Mouse (Mus musculus): ENCODE measurements around the gene Ldlrad3.

Ldlrad3 gene

DNA sequence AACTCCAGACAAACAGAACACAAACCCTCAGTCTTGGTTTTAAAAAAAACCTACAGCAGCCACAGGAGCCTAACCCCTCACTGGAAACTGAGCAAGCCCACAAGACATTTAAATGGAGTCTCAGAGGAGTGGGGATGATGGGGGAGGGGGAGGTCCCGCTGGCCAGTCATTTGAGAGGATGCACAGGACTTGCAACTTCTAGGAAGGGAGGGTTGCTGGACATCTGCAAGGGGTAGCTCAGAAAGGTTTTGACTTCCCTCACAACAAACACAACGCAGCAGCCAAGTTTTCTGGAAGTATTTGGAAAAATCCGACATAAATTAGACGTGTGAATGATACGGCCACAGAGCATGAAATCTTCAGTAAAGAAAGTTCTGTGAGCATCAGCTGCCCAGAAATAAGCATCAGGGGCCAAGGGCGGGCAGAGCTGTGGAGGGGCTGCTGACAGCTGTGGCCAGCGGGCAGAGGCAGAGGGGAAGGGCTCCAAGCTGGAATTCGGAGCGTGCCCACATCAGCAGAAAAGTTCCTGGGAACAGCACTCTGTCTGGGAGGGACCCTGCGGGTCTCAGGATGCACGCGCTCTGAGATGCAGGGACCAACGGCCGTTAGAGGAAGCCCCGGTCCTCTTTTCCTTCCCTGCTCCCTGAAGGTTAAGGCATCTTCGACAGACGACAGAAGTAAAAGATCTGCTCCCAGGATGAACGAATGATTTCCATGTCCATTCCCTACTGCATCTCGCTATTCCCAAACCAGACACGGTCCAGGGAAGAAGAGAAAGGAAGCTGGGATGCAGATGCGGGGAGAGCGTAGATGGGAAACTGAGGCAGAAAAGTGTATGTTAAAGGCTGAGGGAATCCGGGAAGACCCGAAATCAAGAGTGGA, 875 bp downstream of the Ldlrad3 start:
- DNase-seq (ENCODE audit: low spot score), result peak; percentile 53

DNA sequence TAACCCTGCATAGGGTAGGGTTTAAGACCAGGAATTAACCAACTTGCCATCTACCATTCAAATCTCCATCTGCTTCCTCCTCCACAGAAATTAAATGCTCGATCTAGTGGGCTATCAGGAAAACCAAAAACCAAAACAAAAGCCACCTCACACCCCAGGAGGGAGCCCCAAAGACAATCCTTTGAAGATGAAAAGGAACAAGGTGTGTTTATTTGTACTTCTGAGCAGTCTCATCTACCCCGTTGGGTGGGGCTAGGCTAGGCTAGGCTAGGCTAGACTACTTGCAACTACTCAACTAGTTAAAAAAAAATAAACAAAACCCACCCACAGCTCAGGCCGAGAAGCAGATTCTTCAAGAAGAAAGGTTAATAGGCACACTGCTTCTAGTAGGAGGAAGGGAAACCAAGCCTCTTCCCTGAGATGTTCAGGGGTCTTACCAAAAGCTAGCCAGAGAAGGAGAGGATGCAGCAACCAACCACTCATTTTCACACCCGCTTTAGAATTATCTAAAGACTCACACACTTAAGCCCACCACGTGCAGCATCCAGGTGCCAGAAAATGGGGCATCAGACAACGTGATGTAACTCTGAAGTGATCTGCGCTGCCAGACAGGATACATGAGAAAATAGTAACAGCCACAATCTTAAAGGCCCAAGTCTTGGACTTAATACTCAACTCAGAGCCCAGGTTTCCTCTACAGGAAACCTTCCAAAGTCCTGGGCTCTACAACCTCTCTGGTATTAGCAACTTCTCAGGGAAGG, 2.3 kb downstream of the Ldlrad3 start:
- DNase-seq (ENCODE audit: low spot score), result no peak

DNA sequence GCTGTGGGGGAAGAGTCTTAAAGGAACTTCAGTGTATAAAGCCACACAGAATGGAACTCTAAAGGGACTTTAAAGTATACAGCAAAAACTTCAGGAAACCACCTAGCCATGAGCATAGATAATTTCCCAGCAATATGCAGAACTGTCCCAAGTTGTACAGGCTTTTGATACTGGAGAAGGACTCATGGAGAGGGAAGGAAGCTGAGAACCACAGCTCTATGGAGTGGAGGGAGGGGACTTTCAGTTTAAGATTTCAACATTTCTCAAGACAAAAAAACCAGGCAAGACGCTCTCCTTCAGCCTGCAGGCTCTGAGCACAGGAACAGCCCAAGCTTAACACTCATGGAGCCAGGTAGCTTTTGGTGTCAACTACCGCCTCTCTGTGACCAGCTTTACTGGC, 4.7 kb downstream of the Ldlrad3 start:
- no peak for DNase-seq (ENCODE audit: low spot score)

DNA sequence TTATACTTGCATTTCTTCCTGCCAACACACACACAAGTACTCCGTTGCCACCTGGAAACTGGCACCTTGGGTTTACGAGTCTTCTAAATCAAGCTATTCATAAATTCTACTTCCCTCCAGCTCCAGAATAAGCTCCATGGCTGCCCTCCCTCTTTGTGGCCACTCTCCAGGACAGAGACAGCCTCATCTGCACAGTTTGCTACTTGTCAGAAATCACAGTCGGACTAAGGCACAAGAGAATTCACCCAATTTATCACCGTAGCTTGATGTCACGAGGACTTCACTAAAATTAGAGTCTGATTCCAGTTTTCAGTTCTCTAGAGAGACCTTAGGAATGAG, 9.8 kb downstream of the Ldlrad3 start:
- no peak for DNase-seq (ENCODE audit: low spot score)

DNA sequence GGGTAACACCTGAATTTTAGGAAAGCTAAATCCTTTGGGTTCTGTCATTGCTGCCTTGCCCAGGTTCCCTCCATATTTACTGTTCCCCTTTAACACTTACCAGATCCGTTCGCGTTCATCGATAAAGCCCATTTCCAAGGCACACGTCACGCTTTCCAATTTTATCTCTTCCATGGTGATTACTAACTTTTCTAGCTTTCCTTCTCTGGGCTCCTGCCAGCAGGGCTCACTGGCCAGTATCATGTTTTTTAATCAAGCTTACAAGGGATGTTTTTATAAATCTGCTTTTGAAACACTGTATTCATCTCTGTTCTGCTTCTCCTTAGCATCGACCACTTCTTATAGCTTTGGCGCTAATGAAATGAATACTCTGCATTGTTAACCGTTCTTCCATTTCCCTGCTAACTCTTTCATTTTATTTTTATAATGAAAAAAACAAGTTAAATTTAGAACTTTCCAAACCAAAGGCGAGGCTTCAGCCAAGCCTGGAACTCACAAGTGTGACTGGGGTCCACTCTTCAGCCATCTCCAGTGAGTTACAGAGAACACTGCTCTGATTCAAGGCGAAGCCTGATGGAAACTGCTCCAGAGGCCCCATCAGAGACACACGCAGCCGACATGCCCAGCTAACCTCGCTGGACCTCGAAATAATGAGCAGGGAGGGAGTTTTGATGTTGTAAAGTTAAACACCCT, 10.3 kb downstream of the Ldlrad3 start:
- no peak for DNase-seq (ENCODE audit: low spot score)

DNA sequence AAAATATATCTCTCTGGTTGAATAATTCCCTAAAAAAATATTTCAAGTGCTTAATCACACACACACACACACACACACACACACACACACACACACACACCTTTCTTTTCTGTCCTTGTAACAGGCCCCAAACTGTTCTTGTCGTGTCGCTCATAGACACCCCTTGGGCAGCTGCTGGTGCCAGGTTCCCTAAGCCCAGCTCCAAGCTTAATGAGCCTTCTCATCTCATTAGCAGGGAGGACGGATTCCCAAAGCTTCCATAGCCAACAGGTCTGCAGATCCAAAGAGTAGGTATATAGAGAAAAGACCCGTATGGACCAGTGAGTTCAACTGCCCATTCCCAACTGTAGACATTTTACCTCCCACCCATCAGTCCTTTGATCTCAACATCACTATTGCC, 13.7 kb downstream of the Ldlrad3 start:
- DNase-seq (ENCODE audit: low spot score), result no peak

DNA sequence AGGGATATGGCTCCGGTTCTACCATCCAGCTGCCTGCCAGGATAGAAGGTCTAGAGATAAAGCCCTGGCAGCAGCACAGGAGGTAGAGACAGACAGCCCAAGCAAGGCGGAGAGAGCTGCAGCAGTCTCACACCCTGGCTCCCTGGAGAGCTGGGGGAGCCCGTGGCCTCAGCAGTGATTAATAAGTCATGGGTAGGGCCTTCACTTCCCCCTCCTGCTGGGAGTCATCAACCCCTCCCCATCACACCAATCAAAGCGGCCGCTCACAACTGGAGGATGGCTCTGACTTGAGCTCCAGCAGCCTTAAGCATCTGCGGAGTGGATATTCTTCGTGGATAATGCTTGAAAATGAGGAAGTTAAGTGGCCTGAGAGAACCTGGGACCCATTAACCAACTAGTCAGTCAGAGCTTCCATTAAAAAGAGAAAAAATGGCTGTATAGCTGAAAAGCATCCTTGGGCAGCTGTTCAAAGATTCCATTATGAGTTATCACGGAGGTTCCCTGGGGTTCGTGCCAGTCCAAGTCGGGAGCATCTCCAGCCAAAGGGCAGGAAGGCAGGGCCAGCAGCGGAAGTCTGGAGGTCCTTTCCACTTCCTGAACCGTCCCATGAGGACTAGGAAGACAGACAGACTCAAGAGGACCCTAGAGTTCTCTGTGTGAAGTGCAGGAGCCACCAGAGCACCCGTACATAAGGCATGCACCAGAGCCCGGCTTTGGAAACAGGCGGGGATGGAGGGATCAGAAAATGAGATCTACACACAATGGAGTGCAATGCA, 19.4 kb downstream of the Ldlrad3 start:
- peak; percentile 47 for DNase-seq (ENCODE audit: low spot score)

DNA sequence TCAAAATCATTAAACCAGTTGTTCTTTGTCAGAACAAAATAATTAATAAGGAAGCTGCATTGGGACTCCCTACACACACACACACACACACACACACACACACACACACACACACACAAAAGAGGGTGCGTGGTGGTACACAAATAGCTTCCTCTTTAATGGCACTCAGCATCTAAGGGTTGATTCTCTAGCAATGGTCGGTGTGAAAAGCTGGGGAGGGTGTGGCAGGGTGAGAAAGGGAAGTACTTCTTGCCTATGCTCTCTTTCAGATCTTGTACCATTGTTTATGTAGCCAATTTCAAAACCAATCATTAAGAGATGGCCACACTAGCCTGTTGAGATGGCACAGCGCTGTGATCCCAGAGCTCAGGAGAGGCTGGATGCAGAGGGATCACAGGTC, 23.1 kb downstream of the Ldlrad3 start:
- DNase-seq (ENCODE audit: low spot score), result no peak

DNA sequence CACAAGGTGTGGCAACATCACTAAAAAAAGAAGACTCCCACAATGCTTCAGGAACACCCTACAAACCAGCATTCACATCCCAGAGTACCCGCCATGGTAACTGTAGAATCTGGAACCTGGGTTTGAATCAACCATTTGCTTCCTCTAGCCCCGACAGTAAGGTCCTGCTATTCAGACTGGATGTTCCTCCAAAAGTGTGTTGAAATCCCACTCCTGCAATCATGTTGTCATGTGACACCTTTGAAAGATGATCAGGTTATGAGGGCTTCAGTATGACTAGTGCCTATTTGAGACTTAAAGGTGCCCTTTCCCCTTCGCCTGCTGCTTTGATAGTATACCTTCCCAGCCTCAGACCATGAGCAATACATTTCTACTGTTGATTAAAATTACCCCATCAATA, 28.6 kb downstream of the Ldlrad3 start:
- DNase-seq (ENCODE audit: low spot score), result no peak

DNA sequence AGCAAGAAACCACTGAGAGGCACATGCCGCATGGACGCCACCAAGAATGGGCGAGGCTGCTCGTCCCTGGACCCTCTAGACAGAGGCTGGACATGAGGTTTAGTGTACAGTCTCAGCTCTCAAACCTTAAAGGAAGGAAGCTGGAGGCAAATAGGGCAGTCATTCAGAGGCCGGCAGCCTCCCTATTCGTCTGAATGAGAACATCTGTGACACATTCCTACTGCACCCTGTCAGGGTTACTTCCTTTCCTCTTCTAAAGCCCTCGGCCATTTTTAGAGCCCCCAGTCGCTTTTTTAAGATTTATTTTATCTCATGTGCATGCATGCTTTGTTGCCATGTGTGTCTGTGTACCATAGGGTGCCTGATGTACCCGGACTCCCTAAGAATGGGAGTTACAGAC, 29.2 kb downstream of the Ldlrad3 start:
- DNase-seq (ENCODE audit: low spot score), result no peak

DNA sequence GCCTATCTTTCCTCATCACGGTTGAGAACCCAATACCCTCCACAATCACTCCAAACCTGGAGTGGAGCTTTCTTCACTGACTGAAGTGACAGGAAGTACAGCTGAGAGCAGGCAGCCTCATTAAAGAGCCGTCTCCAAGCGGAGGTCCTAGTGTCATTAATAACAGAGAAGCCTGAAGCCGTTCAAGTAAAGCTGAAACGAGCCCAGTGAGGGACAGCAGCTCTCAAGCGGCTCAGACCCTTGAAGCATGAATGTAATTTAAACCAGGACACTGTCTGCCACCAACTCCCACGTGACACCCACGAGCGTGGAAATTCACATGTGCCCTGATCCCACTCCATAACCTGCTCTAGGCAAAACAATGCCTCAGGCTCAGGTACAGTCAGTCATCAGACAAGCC, 29.7 kb downstream of the Ldlrad3 start:
- no peak for DNase-seq (ENCODE audit: low spot score)

DNA sequence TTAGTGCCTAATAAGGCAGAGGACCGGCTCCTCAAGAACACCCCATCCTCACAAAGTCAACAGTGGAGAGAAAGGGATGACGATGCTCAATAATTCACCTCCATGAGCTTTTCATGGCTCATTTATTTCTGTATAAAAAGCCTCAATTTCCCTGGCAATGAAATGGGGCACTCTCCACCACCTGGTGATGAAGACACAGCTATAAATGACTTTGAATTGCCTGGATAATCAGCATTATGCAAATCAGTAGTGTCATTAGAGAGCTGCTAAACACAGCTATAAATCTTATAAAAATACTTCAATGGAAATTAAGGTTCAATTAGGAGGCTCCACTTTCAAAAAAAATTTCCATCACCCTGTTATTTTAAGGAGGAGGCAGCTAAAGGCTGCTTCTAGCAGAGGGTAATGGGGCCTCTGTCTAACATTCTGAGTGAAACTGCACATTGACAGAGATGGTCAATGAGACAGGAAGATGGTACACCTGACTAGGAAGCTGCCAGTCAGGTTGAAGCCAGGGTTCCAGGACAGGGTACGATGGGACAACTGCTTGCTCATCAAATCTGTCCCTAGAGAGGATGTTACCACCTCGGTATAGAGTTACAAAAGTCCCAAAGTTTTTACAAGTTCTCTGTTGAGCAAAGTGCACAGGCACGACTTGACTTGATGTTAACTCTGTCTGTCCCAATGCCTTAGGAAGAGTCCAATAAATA, 30.7 kb downstream of the Ldlrad3 start:
- no peak for DNase-seq (ENCODE audit: low spot score)

DNA sequence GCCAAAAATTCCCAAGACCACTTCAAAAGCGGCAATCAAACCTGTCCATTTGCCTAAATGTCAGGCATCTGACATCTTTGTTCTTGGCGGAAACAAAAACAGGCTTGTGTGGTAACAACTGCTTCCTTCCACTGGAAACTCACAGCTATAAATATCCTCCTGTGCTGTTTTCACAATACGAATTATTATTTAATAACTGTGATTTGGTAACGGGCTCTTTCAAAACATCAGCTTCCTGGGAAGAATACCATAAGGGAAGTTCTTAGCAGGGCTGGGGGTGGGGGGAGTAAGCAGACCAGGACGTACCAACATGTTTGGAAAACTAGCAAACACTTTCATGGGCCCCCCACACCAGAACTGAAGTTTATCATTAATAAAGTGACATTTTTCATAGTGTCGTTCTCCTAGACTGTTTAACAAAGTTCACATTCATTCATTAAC, 31.4 kb downstream of the Ldlrad3 start:
- DNase-seq (ENCODE audit: low spot score), result no peak

DNA sequence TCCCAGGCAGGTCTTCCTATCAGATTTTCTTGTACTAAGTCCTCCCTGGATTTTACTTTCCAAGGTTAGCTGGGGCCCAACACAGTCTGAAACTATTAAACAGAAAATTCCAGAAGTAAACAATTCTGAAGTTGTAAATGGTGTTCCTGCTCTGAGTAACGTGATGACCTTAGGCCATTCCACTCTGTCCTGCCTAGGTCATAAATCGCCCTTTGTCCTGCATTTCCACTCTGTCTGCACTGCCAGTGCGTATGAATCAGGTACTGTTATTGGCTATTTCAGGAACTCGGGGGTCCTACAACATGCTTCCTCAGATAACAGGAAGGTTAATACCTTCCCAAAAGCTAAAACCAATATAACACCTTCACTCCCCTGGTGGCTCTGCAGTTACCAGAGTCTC, 31.9 kb downstream of the Ldlrad3 start:
- no peak for DNase-seq (ENCODE audit: low spot score)

DNA sequence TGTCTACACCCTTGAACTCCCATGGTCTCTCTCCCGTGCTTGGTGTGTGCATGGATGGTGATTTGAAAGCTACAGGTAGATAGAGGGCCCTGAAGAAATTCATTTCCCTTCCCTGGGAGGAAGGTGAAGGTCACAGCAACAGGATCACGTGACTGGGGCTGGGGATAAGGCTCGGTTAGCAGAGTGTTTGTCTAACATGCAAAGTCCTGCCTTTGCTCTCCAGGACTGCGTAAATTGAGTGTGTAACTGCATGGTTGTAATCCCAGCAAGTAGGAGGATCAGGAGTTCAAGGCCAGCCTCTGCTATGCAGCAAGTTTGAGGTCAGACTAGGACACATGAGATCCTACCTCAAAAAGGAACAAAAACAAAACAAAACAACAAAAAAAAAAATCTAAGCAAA, 32.7 kb downstream of the Ldlrad3 start:
- no peak for DNase-seq (ENCODE audit: low spot score)

DNA sequence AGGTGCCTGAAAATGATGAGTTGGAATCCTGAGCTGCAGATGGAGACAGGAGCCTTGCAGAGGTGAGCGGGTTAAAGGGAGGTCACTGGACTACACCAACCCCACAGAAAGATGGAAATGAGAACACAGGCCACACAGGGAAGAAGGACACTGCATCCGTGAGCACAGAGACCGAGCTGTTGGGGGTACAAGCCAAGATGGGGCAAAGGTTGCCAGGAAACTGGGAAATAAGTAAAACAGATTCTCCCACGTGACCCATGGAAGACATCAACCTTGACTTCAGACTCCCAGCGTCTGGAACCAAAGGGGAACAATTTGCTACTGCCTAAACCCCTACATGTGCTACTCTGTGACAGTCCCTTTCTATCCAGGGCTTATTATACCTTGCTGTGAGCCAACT, 33.3 kb downstream of the Ldlrad3 start:
- DNase-seq (ENCODE audit: low spot score), result no peak

DNA sequence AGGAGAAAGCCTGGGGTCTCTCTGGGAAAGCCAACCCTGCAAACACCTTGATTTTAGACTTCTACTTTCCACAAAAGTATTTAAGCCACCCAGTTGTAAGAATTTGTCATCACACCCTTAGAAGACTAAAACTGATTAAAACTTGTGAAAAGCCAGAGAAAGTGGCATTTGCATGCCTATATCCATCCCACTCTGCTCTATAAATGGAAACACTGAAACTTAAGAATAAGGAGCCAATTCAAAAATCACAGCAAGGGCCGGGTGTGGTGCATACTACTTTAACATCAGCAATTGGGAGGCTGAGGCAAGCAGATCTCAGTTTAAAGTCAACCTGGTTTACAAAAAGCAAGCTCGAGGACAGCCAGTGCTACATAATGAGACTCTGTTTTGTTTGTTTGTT, 37.1 kb downstream of the Ldlrad3 start:
- no peak for DNase-seq (ENCODE audit: low spot score)

DNA sequence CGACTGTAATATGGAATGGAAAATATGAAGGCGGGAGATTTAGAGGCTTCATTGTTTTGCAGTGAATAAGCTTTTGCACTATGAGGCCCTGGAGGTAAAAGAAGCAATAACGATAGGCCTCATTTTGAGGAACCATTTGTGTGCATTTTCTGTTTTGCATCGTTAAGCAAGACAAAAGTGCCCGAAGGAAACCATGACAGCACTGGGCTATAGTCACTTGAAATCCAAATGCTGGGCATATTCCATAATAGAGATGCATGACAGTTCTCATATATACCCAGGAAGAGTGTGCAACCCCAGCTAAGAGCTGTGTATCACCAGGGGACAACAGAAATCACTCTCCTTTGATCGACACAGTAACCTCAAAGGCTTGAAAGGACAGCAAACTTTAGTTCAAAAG, 38.1 kb downstream of the Ldlrad3 start:
- DNase-seq (ENCODE audit: low spot score), result no peak

DNA sequence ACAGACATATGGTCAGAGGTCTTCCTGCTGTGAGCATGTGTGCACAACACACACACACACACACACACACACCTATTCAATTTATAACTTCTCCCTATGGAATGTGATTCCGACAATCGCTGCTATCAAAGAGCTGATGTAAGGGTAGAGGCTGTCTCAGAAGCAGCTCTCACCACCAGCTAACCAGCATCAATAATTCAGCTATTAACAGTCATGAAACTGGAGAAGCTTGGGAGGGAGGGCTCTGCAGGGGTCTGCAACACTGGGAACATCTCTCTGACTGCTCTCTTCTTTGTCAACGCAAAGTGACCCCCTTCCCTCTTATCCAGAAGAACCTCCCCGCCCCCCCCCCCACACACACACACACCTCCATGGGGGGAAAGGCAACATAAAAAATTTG, 38.6 kb downstream of the Ldlrad3 start:
- DNase-seq (ENCODE audit: low spot score), result no peak

DNA sequence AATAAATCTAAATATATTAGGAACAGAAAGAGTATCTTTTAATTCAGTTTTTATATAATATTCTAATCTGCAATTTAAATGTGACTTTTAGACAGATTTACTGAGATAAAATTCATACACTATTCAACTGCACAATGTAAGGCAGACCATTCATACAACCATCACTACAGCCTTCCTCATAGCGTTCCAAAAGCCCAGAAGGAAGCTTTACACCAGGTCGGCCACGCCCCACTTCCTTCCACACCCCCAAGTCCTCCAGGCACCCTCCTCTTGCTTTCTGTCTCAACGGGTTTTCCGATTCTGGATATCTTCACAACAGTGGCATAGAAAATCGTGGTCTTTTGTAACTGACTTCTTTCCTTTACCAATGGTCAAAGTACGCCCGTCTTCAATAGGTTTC, 39.8 kb downstream of the Ldlrad3 start:
- DNase-seq (ENCODE audit: low spot score), result no peak

DNA sequence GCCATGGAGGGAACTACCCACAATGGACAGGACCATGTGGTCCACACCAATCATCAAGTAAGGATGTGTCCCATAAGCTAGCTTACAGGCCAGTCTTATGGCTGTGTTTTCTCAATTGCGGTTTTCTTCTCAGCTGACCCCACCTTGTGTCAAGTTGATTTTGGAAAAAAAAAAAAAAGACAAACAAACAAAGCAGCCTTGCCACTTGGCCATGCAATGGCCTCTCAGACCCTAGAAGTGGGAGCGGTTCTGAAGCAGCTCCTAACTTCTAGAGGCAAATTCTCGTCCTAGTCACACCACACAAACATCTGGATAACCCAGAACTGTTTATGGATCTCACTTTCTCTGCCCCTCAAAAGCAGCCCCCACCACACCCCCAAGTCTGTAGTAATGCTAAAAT, 41.1 kb downstream of the Ldlrad3 start:
- DNase-seq (ENCODE audit: low spot score), result no peak

DNA sequence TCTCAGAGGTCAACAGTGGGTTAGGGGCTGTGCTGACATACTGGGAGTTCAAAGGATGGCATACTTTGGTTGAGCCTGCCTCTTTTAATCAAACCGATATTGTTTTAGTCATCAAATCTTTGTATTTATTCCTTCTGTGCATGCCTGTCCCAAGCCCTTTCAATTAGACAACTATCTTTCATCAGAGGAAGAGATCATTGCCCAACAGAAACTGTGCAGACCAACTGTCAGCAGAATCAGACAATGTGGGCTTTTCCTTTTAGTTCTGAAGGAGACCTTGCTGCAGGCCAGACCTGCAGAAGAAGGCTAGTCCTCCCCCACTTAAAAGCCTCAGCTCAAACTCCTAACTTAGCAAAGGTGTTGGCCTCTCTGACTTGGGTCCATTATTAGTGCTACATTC, 41.9 kb downstream of the Ldlrad3 start:
- no peak for DNase-seq (ENCODE audit: low spot score)

Measured in testis, postnatal 10 days (tissue).